Mouse (Mus musculus) hindbrain, embryonic 14.5 days (tissue): ENCODE data around the gene Prss28. TPM values are rescaled to one million over a fixed set of nuclear protein-coding genes. Genes with fewer than 3 reads are reported as not detected.

Experiments used
- ATAC-seq: fragments of 200-750 bp; cut with Nextera tagmentation; 2 replicates; pipeline ENCODE4 v1.8.0; 2017; ENCODE audit warnings: moderate number of reproducible peaks, mild to moderate bottlenecking, moderate TSS enrichment, moderate library complexity; ENCODE audit not compliant: low FRiP score
- DNase-seq: peaks from one replicate; pipeline ENCODE4 v3.0.0-alpha.2; 2015; ENCODE audit warnings: low spot score
- H3K27ac ChIP-seq: fragments of 300-500 bp; sonication (generic); 2 replicates; pipeline ENCODE4 v1.5.1; 2014; ENCODE audit warnings: mild to moderate bottlenecking, moderate library complexity
- H3K27me3 ChIP-seq: fragments of 300-500 bp; sonication (generic); 2 replicates; pipeline ENCODE4 v1.6.1; 2014; ENCODE audit warnings: mild to moderate bottlenecking, low read length, mixed read lengths; ENCODE audit not compliant: control insufficient read depth, insufficient read depth
- H3K36me3 ChIP-seq: fragments of 300-500 bp; sonication (generic); replicated peaks from 2 replicates; pipeline ENCODE4 v1.6.1; 2014; ENCODE audit not compliant: control insufficient read depth, insufficient read depth
- H3K4me1 ChIP-seq: fragments of 300-500 bp; sonication (generic); replicated peaks from 2 replicates; pipeline ENCODE4 v1.6.1; 2014; ENCODE audit warnings: antibody characterized with exemption, low read length, mixed read lengths; ENCODE audit not compliant: control insufficient read depth, insufficient read depth
- H3K4me2 ChIP-seq: fragments of 300-500 bp; sonication (generic); replicated peaks from 2 replicates; pipeline ENCODE4 v1.6.1; 2014; ENCODE audit warnings: mild to moderate bottlenecking, moderate library complexity
- H3K4me3 ChIP-seq: fragments of 300-500 bp; sonication (generic); replicated peaks from 2 replicates; pipeline ENCODE4 v1.5.1; 2014; ENCODE audit warnings: mild to moderate bottlenecking, low read length
- H3K9ac ChIP-seq: fragments of 300-500 bp; sonication (generic); 2 replicates; pipeline ENCODE4 v1.6.1; 2014
- H3K9me3 ChIP-seq: fragments of 300-500 bp; sonication (generic); 2 replicates; pipeline ENCODE4 v1.6.1; 2016; ENCODE audit warnings: low read length; ENCODE audit not compliant: control insufficient read depth
- WGBS: fragments of 180-500 bp; shearing (Covaris S2); extraction: QIAGEN DNeasy Blood & Tissue Kit; methylation state at CpG from one replicate; pipeline ENCODE4 v1.1.7; 2014; 5-methylcytosine and 5-hydroxymethylcytosine counted together
- polyA plus RNA-seq: library from polyadenylated mRNA; unstranded; fragments of >200 nt; fragmentation: Nextera tagmentation; extraction: Ambion mirVana; gene quantifications from 2 replicates; pipeline ENCODE4 v1.2.1, GENCODE M21; 2014

Gene Prss28
- polyA plus RNA-seq, 1 experiment from 2014 or later, result not detected

- H3K27me3 ChIP-seq, result no peaks in the 10 kb centered on the region
- ATAC-seq (no peak), DNase-seq (no peak)
- H3K4me3 ChIP-seq, result no peak overlapping the region
- H3K27ac ChIP-seq, result no peak overlapping the region
- no peaks in the 10 kb centered on the region for H3K9me3 ChIP-seq
- no peaks in the 10 kb centered on the region for H3K36me3 ChIP-seq
- H3K4me2 ChIP-seq, result no peak overlapping the region
- H3K4me1 ChIP-seq, result no peaks in the 10 kb centered on the region
- H3K9ac ChIP-seq, result no peak overlapping the region
- 48% methylated on average over 11 of the region's 11 CpGs for WGBS
These were observed 26.3 kb upstream of the Prss28 start for GRCm38 (mm10) chr17:25282133-25282532.

- Histone ChIP-seq H3K4me3 (no peak overlapping the region), H3K9ac (no peak overlapping the region), H3K4me2 (no peak overlapping the region), H3K4me1 (no peaks in the 10 kb centered on the region), H3K36me3 (no peaks in the 10 kb centered on the region), H3K9me3 (no peaks in the 10 kb centered on the region), H3K27ac (no peak overlapping the region), H3K27me3 (no peaks in the 10 kb centered on the region)
- WGBS, result 17% methylated on average over 3 of the region's 3 CpGs
- DNase-seq, result peak; percentile 73
- ATAC-seq, result no peak
These were observed 23.4 kb upstream of the Prss28 start for GRCm38 (mm10) chr17:25285033-25285432.

- Histone ChIP-seq H3K4me1 (no peaks in the 10 kb centered on the region), H3K9me3 (no peaks in the 10 kb centered on the region), H3K27me3 (no peaks in the 10 kb centered on the region), H3K27ac (no peak overlapping the region), H3K4me2 (no peak overlapping the region), H3K9ac (no peak overlapping the region), H3K4me3 (no peak overlapping the region), H3K36me3 (no peaks in the 10 kb centered on the region)
- 23% methylated on average over 4 of the region's 4 CpGs for WGBS
- DNase-seq (peak; percentile 60), ATAC-seq (no peak)
These were observed 19.6 kb upstream of the Prss28 start for GRCm38 (mm10) chr17:25288842-25289241.

GRCm38 (mm10) chr17:25290411-25290810 lies 18.0 kb upstream of the Prss28 start:
- no peaks in the 10 kb centered on the region for H3K9me3 ChIP-seq
- WGBS, result 33% methylated on average over 4 of the region's 4 CpGs
- DNase-seq, result no peak
- H3K27ac ChIP-seq, result no peak overlapping the region
- H3K4me1 ChIP-seq, result no peaks in the 10 kb centered on the region
- H3K4me2 ChIP-seq, result no peak overlapping the region
- H3K4me3 ChIP-seq, result no peak overlapping the region
- H3K9ac ChIP-seq, result no peak overlapping the region
- no peak for ATAC-seq
- H3K36me3 ChIP-seq, result no peaks in the 10 kb centered on the region
- no peaks in the 10 kb centered on the region for H3K27me3 ChIP-seq

- whole genome bisulfite sequencing, result 81% methylated on average over 5 of the region's 5 CpGs
- no peaks in the 10 kb centered on the region for H3K9me3 ChIP-seq
- no peak for DNase-seq
- H3K27me3 ChIP-seq, result no peaks in the 10 kb centered on the region
- no peak for ATAC-seq
- H3K4me3 ChIP-seq, result no peak overlapping the region
- H3K36me3 ChIP-seq, result no peaks in the 10 kb centered on the region
- H3K4me1 ChIP-seq, result no peaks in the 10 kb centered on the region
- H3K27ac ChIP-seq, result no peak overlapping the region
- no peak overlapping the region for H3K4me2 ChIP-seq
- H3K9ac ChIP-seq, result no peak overlapping the region
These were observed 15.0 kb upstream of the Prss28 start for GRCm38 (mm10) chr17:25293495-25293894.

- no peak overlapping the region for H3K4me3 ChIP-seq
- no peaks in the 10 kb centered on the region for H3K4me1 ChIP-seq
- H3K4me2 ChIP-seq, result no peak overlapping the region
- ATAC-seq (no peak), DNase-seq (no peak)
- H3K27me3 ChIP-seq, result no peaks in the 10 kb centered on the region
- no peaks in the 10 kb centered on the region for H3K36me3 ChIP-seq
- WGBS, result 65% methylated on average over 1 of the region's 1 CpGs
- H3K27ac ChIP-seq, result no peak overlapping the region
- H3K9ac ChIP-seq, result no peak overlapping the region
- H3K9me3 ChIP-seq, result no peaks in the 10 kb centered on the region
These were observed 14.3 kb upstream of the Prss28 start for GRCm38 (mm10) chr17:25294111-25294510.

- H3K9ac ChIP-seq, result no peak within 1 kb of the TSS
- H3K4me2 ChIP-seq, result no peak within 1 kb of the TSS
- H3K36me3 ChIP-seq, result no peaks in the 10 kb centered on the region
- no peak within 1 kb of the TSS for H3K4me3 ChIP-seq
- no peak for DNase-seq
- H3K27me3 ChIP-seq, result no peaks in the 10 kb centered on the region
- no peaks in the 10 kb centered on the region for H3K4me1 ChIP-seq
- ATAC-seq, result no peak
- WGBS, result 78% methylated on average over 5 of the region's 5 CpGs
- H3K9me3 ChIP-seq, result no peaks in the 10 kb centered on the region
- H3K27ac ChIP-seq, result no peak within 1 kb of the TSS
These were observed 10.4 kb upstream of the Prss28 start, which contains the start of gene Prss34 for GRCm38 (mm10) chr17:25298094-25298493. Gene Prss34 (plus strand): TSS chr17:25298394.

- no peak within 1 kb of the TSS for H3K9ac ChIP-seq
- no peak within 1 kb of the TSS for H3K27ac ChIP-seq
- no peaks in the 10 kb centered on the region for H3K36me3 ChIP-seq
- H3K9me3 ChIP-seq, result no peaks in the 10 kb centered on the region
- H3K27me3 ChIP-seq, result no peaks in the 10 kb centered on the region
- H3K4me2 ChIP-seq, result no peak within 1 kb of the TSS
- no peak within 1 kb of the TSS for H3K4me3 ChIP-seq
- H3K4me1 ChIP-seq, result no peaks in the 10 kb centered on the region
- ATAC-seq, result no peak
- DNase-seq, result no peak
- WGBS, result 75% methylated on average over 5 of the region's 5 CpGs
These were observed 9.9 kb downstream of the Prss28 start, which contains the start of gene Prss29 for GRCm38 (mm10) chr17:25318354-25318753. Gene Prss29 (plus strand): TSS chr17:25318654.

- H3K4me2 ChIP-seq, result no peak overlapping the region
- no peak overlapping the region for H3K27ac ChIP-seq
- no peaks in the 10 kb centered on the region for H3K36me3 ChIP-seq
- H3K27me3 ChIP-seq, result no peaks in the 10 kb centered on the region
- 93% methylated on average over 8 of the region's 8 CpGs for WGBS
- no peak overlapping the region for H3K4me3 ChIP-seq
- no peak for ATAC-seq
- DNase-seq, result no peak
- H3K4me1 ChIP-seq, result no peaks in the 10 kb centered on the region
- no peak overlapping the region for H3K9ac ChIP-seq
- no peaks in the 10 kb centered on the region for H3K9me3 ChIP-seq
These were observed 12.4 kb downstream of the Prss28 start for GRCm38 (mm10) chr17:25320819-25321218.

- H3K36me3 ChIP-seq, result no peaks in the 10 kb centered on the region
- H3K9me3 ChIP-seq, result no peaks in the 10 kb centered on the region
- WGBS, result 35% methylated on average over 2 of the region's 2 CpGs
- H3K27ac ChIP-seq, result no peak overlapping the region
- no peak overlapping the region for H3K9ac ChIP-seq
- H3K4me1 ChIP-seq, result no peaks in the 10 kb centered on the region
- H3K27me3 ChIP-seq, result no peaks in the 10 kb centered on the region
- H3K4me2 ChIP-seq, result no peak overlapping the region
- DNase-seq, result no peak
- no peak overlapping the region for H3K4me3 ChIP-seq
- ATAC-seq, result no peak
These were observed 14.5 kb downstream of the Prss28 start for GRCm38 (mm10) chr17:25322930-25323329.
